Mouse (Mus musculus): ENCODE measurements around the gene Dph1.

Dph1 gene

GRCm38 (mm10) chr11:75190905-75191441 lies at the start of gene Dph1:
Gene Dph1, minus strand, starts transcription at chr11:75191241.
- DNase-seq (ENCODE audit: low spot score): no peak

- no peak for DNase-seq (ENCODE audit: low spot score)
These were observed 49.3 kb upstream of the Dph1 start for GRCm38 (mm10) chr11:75240158-75240934.

GRCm38 (mm10) chr11:75234745-75235144 lies 43.7 kb upstream of the Dph1 start:
- no peak for DNase-seq (ENCODE audit: low spot score)

- no peak for DNase-seq (ENCODE audit: low spot score)
These were observed 41.4 kb upstream of the Dph1 start for GRCm38 (mm10) chr11:75232434-75232833.

- peak; percentile 79 for DNase-seq (ENCODE audit: low spot score)
These were observed 40.7 kb upstream of the Dph1 start for GRCm38 (mm10) chr11:75231756-75232155.

GRCm38 (mm10) chr11:75230272-75230760 lies 39.3 kb upstream of the Dph1 start:
- DNase-seq (ENCODE audit: low spot score): no peak

GRCm38 (mm10) chr11:75229289-75229688 lies 38.2 kb upstream of the Dph1 start:
- DNase-seq (ENCODE audit: low spot score): no peak

- no peak for DNase-seq (ENCODE audit: low spot score)
These were observed 36.6 kb upstream of the Dph1 start for GRCm38 (mm10) chr11:75227632-75228031.

- no peak for DNase-seq (ENCODE audit: low spot score)
These were observed 33.8 kb upstream of the Dph1 start for GRCm38 (mm10) chr11:75224835-75225234.

- DNase-seq (ENCODE audit: low spot score): no peak
These were observed 33.0 kb upstream of the Dph1 start for GRCm38 (mm10) chr11:75224062-75224461.

- DNase-seq (ENCODE audit: low spot score): no peak
These were observed 29.6 kb upstream of the Dph1 start for GRCm38 (mm10) chr11:75220517-75221145.

GRCm38 (mm10) chr11:75220115-75220514 lies 29.1 kb upstream of the Dph1 start:
- no peak for DNase-seq (ENCODE audit: low spot score)

- DNase-seq (ENCODE audit: low spot score): no peak
These were observed 23.3 kb upstream of the Dph1 start for GRCm38 (mm10) chr11:75214081-75214950.

GRCm38 (mm10) chr11:75213372-75214080 lies 22.5 kb upstream of the Dph1 start:
- peak; percentile 29 for DNase-seq (ENCODE audit: low spot score)

GRCm38 (mm10) chr11:75212876-75213275 lies 21.8 kb upstream of the Dph1 start:
- DNase-seq (ENCODE audit: low spot score): no peak

GRCm38 (mm10) chr11:75212031-75212667 lies 21.1 kb upstream of the Dph1 start:
- no peak for DNase-seq (ENCODE audit: low spot score)

- no peak for DNase-seq (ENCODE audit: low spot score)
These were observed 19.7 kb upstream of the Dph1 start for GRCm38 (mm10) chr11:75210755-75211154.

- DNase-seq (ENCODE audit: low spot score): no peak
These were observed 19.1 kb upstream of the Dph1 start for GRCm38 (mm10) chr11:75210093-75210492.

- DNase-seq (ENCODE audit: low spot score): no peak
These were observed 18.3 kb upstream of the Dph1 start for GRCm38 (mm10) chr11:75209363-75209762.

GRCm38 (mm10) chr11:75206347-75206746 lies 15.3 kb upstream of the Dph1 start:
- no peak for DNase-seq (ENCODE audit: low spot score)

GRCm38 (mm10) chr11:75204472-75204871 lies 13.4 kb upstream of the Dph1 start:
- no peak for DNase-seq (ENCODE audit: low spot score)

Measured in embryo, embryonic 10 days (tissue).